Mouse (Mus musculus): ENCODE measurements around the gene Lrrc4b.

Gene Lrrc4b

DNA sequence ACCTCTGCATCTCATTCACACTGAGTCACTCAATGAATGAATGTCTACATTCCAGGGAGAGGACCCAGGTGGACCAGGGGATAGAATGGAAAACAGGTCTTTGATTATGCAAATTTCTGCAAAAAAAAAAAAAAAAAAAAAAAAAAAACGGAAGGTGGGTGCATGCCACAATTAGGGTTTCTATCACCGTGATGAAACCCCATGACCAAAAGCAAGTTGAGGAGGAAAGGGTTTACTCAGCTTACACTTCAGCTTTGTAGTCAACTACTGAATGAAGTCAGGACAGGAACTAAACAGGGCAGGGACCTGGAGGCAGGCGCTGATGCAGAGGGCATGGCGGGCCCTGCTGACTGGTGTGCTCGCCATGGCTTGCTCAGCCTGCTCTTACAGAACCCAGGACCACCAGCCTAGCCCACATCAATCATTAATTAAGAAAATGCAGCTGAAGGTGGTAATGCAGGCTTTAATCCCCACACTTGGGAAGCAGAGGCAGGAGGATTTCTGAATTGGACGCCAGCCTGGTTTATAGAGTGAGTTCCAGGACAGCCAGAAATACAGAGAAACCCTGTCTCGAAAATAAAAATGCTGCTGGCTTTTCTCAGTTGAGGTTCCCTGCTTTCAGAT lies 56.9 kb downstream of the Lrrc4b start:
- no peak for DNase-seq (ENCODE audit: low read depth, low spot score)

DNA sequence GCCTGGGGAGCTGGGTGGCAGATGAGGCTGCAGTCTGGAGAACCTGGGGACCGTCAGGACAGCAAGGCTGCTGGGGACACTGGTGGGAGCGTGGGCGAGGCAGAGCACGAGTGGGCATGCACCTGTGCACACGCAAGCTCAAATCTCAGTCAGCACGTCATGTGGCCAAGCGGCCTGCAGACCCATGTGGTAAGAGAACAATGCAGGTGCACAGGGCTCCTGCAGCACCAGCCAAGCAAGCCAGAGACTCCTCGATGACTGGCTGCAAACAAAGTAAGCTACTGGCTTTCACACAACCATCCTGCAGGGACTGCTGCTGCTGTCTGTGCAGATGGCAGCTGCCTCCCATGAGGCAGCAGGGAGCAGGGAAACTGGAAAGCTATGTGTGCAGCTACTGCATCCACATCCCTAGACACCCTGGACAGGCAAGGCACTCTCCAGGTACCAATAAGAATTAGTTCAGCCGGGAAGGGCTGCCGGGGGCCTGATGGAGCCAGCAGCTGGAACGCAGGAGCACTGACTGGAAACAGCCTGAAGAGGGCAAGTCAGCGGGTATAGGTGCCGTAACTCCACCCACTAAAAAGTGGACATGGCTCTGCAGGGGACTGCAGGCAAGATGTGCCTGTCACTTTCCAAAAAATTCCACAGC lies 58.2 kb downstream of the Lrrc4b start:
- no peak for DNase-seq (ENCODE audit: low read depth, low spot score)

DNA sequence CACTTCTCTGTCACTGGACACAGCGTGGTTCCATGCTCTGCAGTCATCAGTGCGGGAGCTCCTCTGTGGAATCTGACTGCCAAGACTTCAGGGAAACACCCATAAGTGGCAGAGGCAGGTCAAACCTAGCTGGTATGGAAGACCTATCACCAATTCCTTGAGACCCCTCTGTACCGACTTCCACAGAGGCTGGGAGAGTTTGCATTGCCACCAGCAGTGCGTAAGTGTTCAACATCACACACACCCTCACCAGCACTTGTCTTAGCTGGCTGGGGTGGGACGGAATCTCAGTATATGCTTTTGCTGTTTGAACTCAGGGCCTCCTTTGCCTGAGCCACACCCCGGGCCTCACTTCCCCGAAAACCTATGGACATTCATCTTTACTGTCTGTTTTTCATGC lies 59.1 kb downstream of the Lrrc4b start:
- DNase-seq (ENCODE audit: low read depth, low spot score), result no peak

DNA sequence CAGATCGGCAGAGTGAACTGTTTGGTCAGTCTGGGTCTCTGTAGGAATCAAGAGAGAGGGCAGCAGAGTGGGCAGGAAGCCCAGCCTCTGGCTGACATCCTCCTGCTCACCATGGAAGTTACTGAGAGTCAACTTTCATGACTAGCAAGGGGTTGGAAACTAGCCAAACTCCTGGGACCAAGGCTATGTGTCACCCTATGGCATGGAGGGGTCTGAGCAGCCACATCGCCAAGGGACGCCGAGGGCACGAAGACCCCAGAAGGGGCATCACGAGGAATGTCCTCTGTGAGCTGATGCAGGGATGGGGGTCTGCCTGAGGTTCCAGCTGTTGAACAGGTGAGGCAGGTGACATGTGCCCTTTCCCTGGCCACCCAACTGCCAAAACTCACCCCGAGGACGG lies 59.7 kb downstream of the Lrrc4b start:
- no peak for DNase-seq (ENCODE audit: low read depth, low spot score)

DNA sequence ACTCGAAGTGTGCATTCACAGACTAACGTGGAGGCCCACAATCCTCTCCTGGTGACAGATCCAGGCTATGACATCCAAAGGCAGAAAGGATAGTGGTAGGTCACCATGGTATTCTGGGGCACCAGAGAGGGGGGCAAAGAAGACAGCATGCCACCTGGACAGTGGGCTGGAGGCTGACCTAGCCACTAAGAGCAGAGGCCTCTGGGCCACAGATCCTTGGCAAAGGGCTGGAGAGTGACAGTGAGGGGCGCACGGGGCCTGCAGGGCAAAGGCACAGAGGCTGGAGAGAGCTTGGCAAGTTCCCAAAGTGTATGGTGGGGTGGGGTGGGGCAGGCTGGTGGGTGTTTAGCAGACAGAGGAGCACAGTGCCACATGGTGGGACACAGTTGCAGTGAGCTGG lies 61.5 kb downstream of the Lrrc4b start:
- DNase-seq (ENCODE audit: low read depth, low spot score), result no peak

DNA sequence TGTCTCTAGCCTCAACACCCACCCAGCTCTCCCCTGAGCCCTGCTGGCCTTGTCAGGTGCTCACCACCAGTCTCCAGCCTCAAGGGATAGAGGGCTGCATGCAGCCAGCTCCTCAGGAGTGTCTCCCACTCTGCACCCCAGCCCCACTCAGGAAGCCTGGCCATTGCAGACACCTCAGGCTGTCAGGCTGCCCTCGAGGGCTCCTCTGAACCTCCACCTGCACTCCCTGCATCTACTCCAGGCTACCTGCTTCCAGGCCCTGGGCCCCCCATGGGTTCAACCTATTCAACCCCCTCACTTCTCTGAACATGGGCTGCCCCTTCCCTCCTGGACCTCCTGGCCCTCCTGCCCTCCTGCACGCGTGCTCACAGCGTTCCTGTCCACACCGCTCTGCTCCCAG lies 62.6 kb downstream of the Lrrc4b start:
- DNase-seq (ENCODE audit: low read depth, low spot score), result no peak

DNA sequence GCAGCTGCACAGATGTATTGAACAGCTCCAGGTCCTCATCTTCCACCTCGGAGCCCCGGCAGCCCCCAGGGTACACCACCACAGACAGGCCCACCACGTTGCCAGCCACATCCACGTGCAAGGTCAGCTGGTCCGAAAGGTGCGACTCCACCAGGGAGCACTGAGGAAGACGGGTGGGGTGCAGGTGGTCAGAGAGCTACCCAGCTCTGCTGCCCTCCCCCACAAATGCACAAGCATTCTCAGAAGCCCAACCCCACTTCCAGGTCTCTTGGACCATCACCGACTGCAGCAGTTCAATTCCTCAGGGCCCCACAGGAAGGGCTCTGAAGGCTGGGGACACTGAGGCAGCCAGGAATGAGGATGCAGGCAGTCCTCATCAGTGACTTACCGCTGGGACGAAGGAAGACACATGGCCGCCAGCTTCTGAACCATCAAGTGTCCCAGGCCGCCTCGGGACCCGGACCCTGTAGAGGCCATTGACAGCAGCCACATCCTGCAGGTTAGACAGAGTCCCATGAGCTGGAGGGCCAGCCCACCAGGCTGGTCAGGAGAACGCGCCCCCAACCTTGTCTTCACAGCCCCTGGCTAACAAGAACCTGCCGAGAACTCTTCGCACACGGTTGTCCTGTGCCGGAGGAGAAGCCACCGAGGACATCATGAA lies 63.5 kb downstream of the Lrrc4b start:
- no peak for DNase-seq (ENCODE audit: low read depth, low spot score)

DNA sequence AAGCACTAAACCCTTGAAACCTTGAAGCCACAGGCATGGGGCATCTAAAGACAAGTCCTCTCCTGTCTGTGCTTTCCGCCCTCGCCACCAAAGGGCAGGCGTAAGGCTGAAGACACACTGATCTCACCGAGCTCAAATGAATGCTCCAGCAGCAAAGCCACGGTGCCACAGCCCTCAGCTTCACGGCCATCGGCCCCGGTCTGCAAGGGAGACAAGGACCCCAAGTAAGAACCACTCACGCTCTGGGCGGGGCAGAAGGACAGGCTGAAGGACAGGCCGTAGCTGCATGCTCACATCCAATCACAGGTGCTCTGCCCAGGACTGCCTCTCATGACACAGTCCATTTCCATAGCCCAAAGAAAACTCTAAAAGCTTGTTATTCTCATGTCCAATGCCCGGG lies 65.9 kb downstream of the Lrrc4b start:
- DNase-seq (ENCODE audit: low read depth, low spot score), result no peak

DNA sequence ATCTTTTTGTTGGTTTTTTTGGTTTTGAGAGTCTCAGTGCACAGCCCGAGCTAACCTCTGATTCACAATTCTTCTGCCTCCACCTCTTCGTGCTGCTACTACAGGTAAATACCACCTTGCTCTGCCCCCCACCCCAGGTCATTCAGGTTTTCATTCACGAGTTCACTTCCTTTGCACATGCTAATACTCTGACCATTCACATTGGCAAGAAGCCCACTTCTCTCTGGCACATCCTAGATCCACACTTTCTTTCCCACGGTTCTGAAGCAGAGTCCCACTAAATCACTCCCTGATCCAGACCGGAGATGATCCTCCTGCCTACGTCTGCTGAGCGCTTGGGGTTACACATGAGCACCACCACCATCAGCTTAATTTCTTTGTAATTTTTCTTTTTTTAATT lies 66.3 kb downstream of the Lrrc4b start:
- DNase-seq (ENCODE audit: low read depth, low spot score), result no peak

DNA sequence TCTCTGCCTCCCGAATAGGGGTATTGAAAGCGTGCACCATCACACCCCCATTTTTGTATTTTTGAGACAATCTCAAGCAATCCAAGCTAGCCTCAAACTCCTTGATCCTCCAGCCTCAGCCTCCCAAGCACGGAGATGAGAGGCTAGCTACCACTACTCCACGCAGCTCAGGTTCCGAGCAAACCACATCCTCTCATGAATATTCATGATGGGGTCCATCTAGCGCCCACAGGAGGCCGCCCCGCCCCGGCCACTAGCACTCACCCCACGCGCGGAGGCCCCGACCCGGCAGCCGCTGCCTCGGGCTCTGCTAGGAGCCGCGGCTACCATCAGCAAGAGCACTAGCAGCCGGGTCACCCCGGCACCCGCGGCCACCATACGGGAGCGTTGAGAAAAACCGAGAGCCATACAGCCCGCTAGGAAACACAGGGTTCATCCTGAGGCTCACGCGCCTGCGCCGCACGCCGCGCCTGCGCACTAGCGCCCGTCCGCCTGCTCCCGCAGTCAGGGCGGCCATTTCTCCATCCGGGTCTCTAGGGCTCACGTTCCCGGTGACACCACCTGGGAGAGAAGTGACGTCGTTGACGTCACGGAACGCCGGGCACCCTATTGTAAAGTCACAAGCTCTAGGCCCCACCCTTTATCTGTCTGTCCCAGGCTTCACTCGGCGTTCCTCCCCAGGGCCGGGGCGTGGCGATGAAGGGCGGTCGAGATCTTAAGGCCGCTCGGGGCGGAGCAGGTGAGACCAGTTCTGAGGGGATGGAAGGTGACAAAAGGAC lies 67.4 kb downstream of the Lrrc4b start, which contains the start of the genes Emc10 and Fam71e1:
Gene Emc10 (minus strand): TSS at position 538 of the 779 bp plus-strand sequence.
Gene Fam71e1 (plus strand): TSS at position 590 of the 779 bp plus-strand sequence.
- peak; percentile 98 for DNase-seq (ENCODE audit: low read depth, low spot score)

DNA sequence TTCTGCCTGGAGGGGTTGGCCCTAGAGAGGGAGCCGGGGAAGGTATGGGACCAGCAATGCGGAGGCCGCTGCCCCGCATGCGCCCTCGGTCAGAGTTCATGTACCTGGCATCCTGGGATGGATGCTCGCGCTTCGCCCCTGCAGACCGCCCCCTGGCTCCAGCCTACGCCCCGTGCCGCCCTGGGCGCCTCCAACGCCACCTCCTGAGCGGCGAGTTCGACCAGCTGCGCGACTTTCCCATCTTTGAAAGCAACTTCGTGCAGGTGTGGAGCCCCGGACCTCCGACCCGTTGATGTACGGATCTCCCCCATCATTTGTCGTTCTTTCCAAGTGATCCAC lies 67.9 kb downstream of the Lrrc4b start:
- no peak for DNase-seq (ENCODE audit: low read depth, low spot score)

DNA sequence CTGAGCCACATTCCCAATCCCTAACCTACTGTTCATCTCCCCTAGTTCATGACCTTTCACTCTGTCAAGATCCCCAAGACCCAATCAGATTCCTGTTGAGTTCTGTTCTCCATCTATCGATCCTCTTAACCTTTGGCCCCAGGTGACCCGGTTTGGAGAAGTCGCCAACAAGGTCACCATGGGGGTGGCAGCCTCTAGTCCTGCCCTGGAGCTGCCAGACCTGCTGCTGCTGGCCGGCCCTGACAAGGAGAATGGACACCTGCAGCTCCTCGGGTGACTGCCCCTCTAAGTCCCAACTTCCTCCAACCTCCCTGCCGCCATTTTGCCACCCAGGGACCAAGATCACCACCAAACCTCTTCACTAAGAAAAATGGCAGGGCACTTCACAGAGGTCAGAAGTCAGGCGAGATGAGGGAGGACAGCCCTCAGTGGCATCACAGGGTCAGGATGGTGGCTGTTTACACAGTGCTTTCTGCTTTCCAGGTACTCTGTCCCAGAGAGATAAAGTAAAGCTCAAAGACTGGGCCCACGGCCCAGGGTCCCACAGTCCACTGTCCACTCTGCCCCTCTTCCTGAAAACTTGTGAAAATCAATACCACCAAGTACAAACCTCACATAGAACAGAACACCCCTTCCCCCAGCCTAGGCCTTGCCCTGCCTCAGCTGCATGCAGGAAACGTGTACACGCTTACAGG lies 68.7 kb downstream of the Lrrc4b start:
- no peak for DNase-seq (ENCODE audit: low read depth, low spot score)

DNA sequence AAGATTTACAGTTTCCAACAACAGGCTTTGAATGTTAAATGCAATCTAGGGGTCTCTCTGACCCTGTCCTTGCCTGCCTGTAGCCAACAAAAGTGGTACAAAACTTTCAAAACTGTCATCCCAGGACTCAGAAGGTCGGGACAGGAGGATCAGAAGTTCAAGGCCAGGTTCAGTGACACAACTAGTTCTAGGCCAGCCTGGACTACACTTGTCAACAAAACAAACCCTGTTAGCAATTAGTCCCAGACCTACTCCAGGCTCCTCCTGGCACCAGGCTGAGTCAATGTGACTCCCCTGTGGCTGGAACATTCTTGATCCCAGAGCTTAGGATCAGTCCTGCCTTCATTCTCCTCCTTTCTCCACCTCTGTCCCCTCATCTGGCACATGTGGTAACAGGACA lies 70.1 kb downstream of the Lrrc4b start:
- DNase-seq (ENCODE audit: low read depth, low spot score), result no peak

DNA sequence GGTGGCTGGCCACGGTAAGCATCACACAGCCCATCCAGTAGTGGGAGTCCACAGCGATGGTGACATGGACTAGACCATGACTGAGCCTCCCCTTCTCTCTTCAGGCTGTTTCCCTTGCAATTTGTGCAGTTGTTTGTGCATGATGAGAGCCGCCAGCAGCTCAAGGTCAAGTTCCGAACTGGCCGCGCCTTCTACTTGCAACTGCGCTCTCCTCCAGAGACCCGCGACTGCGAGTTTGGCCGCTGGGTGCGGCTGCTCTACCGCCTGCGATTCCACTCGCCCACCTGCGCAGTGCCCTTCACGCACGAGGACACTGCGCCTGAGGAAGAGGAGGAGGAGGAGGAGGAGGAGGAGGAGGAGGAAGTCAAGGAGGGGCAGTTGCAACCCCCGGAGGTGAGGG lies 71.2 kb downstream of the Lrrc4b start:
- no peak for DNase-seq (ENCODE audit: low read depth, low spot score)

DNA sequence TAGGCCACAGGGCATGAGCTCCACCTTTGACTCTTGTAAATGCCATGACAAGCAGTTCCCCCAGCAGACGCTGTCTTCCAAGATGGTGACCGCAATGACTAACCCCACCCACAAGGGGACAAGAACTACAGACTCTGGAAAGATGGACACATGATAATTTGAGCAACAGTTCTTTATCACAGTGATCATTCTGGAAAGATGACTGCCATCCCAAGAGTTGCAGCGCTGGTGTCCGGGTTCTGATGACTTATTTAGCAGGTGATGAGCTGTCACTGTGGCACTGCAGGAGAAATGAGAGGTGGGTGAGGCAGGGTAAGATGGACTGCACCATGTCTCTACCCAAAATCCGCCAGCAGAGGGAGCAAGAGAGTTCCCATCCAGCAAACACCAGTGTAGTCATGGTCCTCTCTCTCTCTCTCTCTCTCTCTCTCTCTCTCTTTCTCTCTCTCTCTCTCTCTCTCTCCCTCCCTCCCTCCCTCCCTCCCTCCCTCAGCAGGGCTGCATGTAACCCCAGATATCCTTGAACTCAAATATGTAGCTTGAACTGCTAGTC lies 72.8 kb downstream of the Lrrc4b start:
- no peak for DNase-seq (ENCODE audit: low read depth, low spot score)

DNA sequence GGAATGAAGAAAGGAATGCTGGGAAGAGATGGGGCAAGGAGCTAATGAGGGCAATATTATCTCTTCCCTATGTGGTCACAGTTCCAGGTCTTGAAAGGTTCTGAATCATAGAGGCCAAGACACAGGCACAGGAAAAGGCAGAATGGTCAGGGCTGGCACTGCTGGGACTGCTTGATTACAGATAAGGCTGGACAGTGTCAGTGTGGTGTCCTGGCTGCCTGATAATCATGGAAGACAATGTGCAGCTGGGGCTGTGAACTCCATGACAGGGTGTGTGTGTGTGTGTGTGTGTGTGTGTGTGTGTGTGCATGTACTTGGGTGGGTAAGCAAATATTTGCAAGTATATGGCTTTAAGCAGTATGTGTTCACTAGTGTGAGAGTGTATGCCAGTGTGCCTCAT lies 78.7 kb downstream of the Lrrc4b start:
- no peak for DNase-seq (ENCODE audit: low read depth, low spot score)

All from skeletal muscle tissue, adult 2 months (tissue).